Mouse (Mus musculus): ENCODE results near the gene Timm17b. TPM values are rescaled to one million over a fixed set of nuclear protein-coding genes. Genes with fewer than 3 reads are reported as not detected.
"Not testable (repeated sequence)": the region's sequence is repeated elsewhere in the genome, so short reads cannot be mapped to it uniquely, and the experiment has no call there.

Gene Timm17b
- total RNA-seq, 1 experiment from 2014 or later, result 42.2 TPM

DNA sequence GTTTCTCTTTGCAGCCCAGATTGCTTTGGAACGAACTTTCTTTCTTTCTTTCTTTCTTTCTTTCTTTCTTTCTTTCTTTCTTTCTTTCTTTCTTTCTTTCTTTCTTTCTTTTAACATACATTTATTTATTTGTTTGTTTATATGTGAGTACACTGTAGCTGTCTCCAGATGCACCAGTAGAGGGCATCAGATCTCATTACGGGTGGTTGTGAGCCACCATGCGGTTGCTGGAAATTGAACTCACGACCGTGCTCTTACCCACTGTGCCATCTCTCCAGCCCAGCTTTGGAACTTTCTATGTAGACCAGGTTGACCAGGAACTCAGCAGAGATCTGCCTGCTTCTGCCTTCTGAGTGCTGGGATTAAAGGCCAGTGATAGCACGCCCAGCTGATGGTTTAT, 18.8 kb downstream of the Timm17b start:
- not testable (repeated sequence) for ATAC-seq (replicated peaks; ENCODE audit: low read depth, poor library complexity, severe bottlenecking)

DNA sequence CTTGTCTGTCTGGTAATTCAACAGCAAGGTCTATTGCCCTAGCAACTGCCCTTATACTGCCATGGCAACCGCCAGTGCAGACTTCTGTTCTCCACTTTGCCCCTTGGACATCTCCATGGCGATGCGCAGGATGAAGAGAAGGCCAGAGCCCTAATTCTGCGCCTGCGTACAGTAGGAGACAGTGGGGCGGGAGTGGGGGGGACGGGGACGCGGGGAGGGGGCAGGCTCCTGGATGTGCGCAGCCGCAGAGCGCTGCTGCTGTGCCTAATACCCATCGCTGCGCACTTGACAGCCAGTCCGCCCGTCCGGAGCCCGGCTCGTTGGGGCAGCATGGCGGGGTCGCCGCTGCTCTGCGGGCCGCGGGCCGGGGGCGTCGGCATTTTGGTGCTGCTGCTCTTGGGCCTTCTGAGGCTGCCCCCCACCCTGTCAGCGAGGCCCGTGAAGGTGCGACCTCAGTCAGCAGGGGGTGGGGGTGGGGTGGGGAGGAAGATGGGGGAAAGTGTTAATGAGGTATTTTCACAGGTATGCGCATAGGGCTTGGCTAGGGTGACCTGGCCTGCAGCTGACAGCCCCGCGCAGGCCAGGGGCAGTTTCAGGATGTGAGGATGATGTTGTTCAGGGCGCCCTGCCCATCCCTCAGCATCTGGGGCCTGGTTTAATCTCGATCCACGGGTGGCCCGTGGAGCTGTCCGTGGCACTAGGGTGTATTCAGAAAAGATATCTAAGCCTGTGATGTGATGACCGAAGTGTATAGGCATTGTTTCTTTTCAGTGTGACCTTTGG, 20.6 kb downstream of the Timm17b start, which contains the start of gene Pcsk1n:
Pcsk1n (plus strand) TSS at position 222 of the 783 bp plus-strand sequence.
- ATAC-seq (replicated peaks; ENCODE audit: low read depth, poor library complexity, severe bottlenecking), result no peak

GRCm38 (mm10) chrX:7922032-7922431, 22.9 kb downstream of the Timm17b start:
- no peak for ATAC-seq (replicated peaks; ENCODE audit: low read depth, poor library complexity, severe bottlenecking)

- ATAC-seq (replicated peaks; ENCODE audit: low read depth, poor library complexity, severe bottlenecking), result no peak
Observed at GRCm38 (mm10) chrX:7926266-7926665, 27.1 kb downstream of the Timm17b start.

DNA sequence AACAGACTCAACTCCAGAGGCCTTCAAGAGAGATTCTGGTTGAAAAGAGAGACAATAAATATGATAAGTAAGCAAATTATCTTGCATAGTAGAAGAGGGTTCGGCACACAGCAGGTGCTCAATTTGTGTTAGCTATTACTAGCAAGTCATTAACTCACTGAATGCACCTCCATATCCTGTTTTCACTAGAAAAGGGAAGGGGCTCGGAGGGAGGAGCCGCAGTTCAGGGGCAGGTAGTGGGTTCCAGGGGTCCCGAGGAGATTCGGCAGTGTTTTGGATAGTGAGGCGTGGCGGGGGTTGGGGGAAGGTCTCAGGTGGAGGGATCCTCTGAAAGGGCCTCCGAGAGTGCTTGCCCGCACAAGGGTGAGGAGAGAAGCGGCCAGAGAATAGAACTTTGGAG, 28.0 kb downstream of the Timm17b start:
- no peak for ATAC-seq (replicated peaks; ENCODE audit: low read depth, poor library complexity, severe bottlenecking)

DNA sequence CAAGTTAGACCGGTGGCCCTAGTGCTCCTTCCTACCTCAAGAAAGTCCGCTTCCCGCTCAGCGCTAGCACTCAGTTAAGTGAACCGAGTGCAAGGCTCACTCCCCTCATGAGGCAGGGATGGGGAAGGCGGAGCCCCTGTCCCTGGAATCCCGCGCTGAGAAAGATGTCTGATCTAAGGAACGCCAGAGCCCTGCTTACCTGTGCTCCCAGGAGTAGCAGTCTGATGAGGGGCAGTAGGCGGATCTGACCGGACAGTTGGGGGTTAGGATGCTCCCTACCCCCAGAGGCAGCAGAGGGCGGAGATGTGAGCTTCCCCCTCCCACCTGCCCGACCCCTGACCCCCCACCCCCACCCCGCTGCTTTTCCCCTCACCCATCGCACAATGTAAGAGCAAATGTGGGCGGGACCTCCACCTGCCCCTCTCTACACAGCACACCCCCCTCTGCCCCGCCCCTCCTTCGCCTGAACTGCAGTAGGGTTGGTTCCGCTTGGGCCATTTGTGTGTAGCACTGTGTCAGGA, 29.2 kb downstream of the Timm17b start, which contains the start of gene Eras:
Eras (minus strand) TSS at position 338 of the 521 bp plus-strand sequence.
- ATAC-seq (replicated peaks; ENCODE audit: low read depth, poor library complexity, severe bottlenecking), result peak; percentile 36; the same call in 1 of the 2 replicates

GRCm38 (mm10) chrX:7936874-7937273, 37.7 kb downstream of the Timm17b start:
- peak; percentile 66; the same call in 1 of the 2 replicates for ATAC-seq (replicated peaks; ENCODE audit: low read depth, poor library complexity, severe bottlenecking)

GRCm38 (mm10) chrX:7937667-7938066, 38.5 kb downstream of the Timm17b start:
- no peak for ATAC-seq (replicated peaks; ENCODE audit: low read depth, poor library complexity, severe bottlenecking)

DNA sequence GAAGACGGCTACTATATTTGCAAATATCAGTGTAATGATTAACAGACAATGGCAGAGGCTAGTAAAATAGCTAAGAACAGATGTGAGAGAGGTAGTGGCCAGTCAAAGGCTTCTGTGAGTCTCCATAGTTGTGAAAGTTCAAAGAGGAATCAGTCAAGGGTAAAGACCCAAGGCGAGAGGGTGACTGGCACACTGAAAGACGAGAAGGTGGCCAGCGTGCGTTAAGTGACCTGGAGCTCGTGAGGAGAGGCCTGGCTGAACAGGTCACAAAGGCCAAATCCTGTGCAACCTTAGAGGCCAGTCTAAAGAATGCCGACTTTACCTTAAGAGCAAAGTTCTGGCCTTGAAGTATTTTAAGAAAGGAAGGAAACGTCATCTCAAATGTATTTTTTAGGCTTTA, 46.5 kb downstream of the Timm17b start:
- no peak for ATAC-seq (replicated peaks; ENCODE audit: low read depth, poor library complexity, severe bottlenecking)

DNA sequence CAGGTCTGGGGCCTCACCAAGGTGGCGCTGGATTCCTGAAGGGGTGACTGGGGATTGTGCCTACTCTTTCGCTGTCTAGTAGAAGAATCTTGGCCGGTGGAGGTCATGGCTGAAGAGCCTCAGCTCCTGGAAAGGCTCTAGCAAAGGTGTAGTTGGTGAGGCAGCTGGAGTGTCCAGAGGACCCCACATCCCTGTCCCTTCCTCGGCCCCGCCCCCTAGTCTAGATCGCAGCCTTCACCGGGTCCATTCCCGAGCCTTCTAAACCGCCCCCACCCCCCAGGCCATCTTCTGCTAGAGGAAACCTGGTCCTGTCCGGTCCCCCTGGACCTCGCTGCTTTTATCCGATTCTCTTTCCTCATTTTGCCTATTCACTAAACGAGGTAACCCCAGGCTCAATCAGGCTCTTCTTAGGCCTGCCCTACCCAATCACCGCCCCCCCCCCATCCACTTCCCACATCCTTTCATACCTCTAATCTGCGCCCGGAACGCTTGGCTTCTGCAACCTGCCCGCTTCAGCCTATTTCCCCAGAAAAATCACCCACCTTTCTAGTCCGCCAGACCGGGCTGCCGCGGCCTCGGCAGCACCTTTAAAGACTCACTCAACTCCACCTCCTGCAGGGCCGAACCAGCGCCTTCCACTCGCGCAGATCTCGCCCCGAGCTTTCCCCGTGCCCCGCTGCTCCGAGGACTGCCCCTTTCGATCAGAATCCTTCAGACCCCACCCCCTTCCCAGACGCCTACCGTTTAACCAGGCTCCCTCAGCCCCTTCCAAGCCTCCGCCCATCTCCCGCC, 48.1 kb downstream of the Timm17b start, which contains the start of gene Hdac6:
Hdac6 (minus strand) TSS at position 782 of the 792 bp plus-strand sequence.
- ATAC-seq (replicated peaks; ENCODE audit: low read depth, poor library complexity, severe bottlenecking), result no peak

DNA sequence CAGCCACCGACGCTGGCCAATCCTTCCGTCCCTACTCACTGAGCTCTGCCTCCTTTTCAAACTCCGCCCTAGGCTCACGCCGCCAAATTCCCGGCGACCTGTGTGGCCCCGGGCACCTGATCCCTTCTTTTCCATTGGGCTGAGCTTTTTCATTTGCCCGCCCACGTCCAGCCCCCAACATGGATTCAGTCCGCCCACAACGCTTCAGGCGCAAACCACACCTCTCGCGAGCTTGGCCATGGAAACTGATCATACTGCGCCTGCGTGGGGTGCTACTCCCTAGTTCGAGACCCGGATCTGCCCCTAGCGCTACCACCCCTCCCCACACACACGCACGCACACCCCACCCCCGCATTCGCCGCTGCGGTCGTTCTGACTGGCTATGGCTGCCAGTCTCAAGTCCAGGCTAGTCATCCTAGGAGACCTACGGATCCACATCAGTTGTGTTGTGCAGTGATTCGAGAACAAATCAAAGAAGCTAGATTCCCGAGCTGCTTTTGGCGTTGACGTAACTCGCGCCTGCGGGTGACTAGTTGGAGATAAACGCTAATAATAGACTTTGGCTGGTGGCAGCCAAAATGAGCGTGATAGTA, 48.8 kb downstream of the Timm17b start:
- peak; percentile 99 for ATAC-seq (replicated peaks; ENCODE audit: low read depth, poor library complexity, severe bottlenecking)

GRCm38 (mm10) chrX:7950091-7950490, 50.9 kb downstream of the Timm17b start:
- no peak for ATAC-seq (replicated peaks; ENCODE audit: low read depth, poor library complexity, severe bottlenecking)

Other genes starting within 250 kb of the Timm17b start
- gene Prickle3, start 242.1 kb upstream of the Timm17b start, total RNA-seq (2017), result 3.4 and 4.6 TPM in 2 replicates
- gene Plp2, start 228.0 kb upstream of the Timm17b start, total RNA-seq (2017), result 42.5 and 44.7 TPM in 2 replicates
- gene Magix, start 218.1 kb upstream of the Timm17b start, total RNA-seq (2017), result 0.68 TPM in 1 of 2 replicates, not detected in the other
- 19.6 and 22.4 TPM in 2 replicates for gene Gpkow, start 202.2 kb upstream of the Timm17b start, total RNA-seq (2017)
- gene Wdr45, start 185.0 kb upstream of the Timm17b start, total RNA-seq (2017), result 31.1 and 31.9 TPM in 2 replicates
- gene Gm45208, start 177.1 kb upstream of the Timm17b start, total RNA-seq (2017), result not detected in 2 replicates
- 6.2 and 10.4 TPM in 2 replicates for gene Praf2, start 170.9 kb upstream of the Timm17b start, total RNA-seq (2017)
- gene Ccdc120, start 148.5 kb upstream of the Timm17b start, total RNA-seq (2017), result 5.2 and 6.8 TPM in 2 replicates
- 7.1 and 10.1 TPM in 2 replicates for gene Tfe3, start 136.8 kb upstream of the Timm17b start, total RNA-seq (2017)
- gene Gripap1, start 109.6 kb upstream of the Timm17b start, total RNA-seq (2017), result 73.1 and 85.8 TPM in 2 replicates
- 0.91 TPM in 1 of 2 replicates, not detected in the other for gene Kcnd1, start 77.1 kb upstream of the Timm17b start, total RNA-seq (2017)
- gene Otud5, start 58.0 kb upstream of the Timm17b start, total RNA-seq (2017), result 57.0 and 57.9 TPM in 2 replicates
- gene Pim2, start 21.1 kb upstream of the Timm17b start, total RNA-seq (2017), result 2.2 and 5.0 TPM in 2 replicates
- 10.5 and 13.2 TPM in 2 replicates for gene Slc35a2, start 15.3 kb upstream of the Timm17b start, total RNA-seq (2017)
- 156 and 162 TPM in 2 replicates for gene Pqbp1, start 88 bp upstream of the Timm17b start, total RNA-seq (2017)
- not detected in 2 replicates for gene Gm10491, start 8.5 kb downstream of the Timm17b start, total RNA-seq (2017)
- gene Gm10490, start 10.2 kb downstream of the Timm17b start, total RNA-seq (2017), result not detected in 2 replicates
- not detected in 2 replicates for gene Pcsk1n, start 20.5 kb downstream of the Timm17b start, total RNA-seq (2017)
- gene Eras, start 29.2 kb downstream of the Timm17b start, total RNA-seq (2017), result not detected in 2 replicates
- 11.0 and 13.1 TPM in 2 replicates for gene Hdac6, start 48.5 kb downstream of the Timm17b start, total RNA-seq (2017)
- 46.7 and 51.4 TPM in 2 replicates for gene Gata1, start 78.7 kb downstream of the Timm17b start, total RNA-seq (2017)
- not detected in 2 replicates for gene Glod5, start 119.1 kb downstream of the Timm17b start, total RNA-seq (2017)
- gene Suv39h1, start 175.4 kb downstream of the Timm17b start, total RNA-seq (2017), result 60.0 and 70.0 TPM in 2 replicates
- gene Was, start 191.1 kb downstream of the Timm17b start, total RNA-seq (2017), result 68.8 and 74.5 TPM in 2 replicates
- gene Wdr13, start 233.5 kb downstream of the Timm17b start, total RNA-seq (2017), result 25.8 and 29.6 TPM in 2 replicates
- gene Rbm3, start 246.5 kb downstream of the Timm17b start, total RNA-seq (2017), result 1,314 and 1,321 TPM in 2 replicates

Measured in common myeloid progenitor, adult 5-6 weeks (primary cell).